Mouse (Mus musculus) liver, postnatal 0 days (tissue): ENCODE data around the gene Rap1a.

Experiments used
- CTCF ChIP-seq: sonication (generic); IDR thresholded peaks from 2 replicates; pipeline ENCODE4 v1.5.1; 2016; ENCODE audit warnings: antibody characterized with exemption, low read depth
- EP300 ChIP-seq: IDR thresholded peaks from 2 replicates; pipeline ENCODE4 v1.6.1; 2016; ENCODE audit warnings: antibody characterized with exemption, low read depth, mild to moderate bottlenecking

DNA sequence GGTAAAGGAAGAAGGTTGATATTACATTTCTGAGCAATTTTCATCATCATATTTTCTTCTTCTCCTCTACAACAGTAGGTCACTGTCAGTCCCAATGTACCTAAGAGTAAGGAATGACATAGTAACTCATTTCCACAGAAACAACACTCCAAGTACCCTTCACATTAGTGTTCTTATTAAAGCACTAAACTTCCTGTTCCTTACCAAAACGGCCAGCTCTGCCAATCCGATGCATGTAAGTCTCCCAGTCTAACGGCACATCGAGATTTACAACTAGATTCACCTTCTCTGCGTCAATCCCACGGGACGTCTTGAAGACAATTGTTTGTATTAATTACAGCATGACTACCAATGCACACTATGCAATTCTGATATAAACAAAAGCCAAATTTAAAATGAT, 120.8 kb downstream of the Rap1a start:
- TF ChIP-seq CTCF: no peak
- no peak for TF ChIP-seq EP300
